Mouse (Mus musculus) ZHBTc4 (cell line): ENCODE data around the gene Tatdn3.
A peak's percentile ranks its signal among the peaks of the same experiment; 100 is the strongest.

ENCODE experiments used
- DNase-seq: peaks from one replicate; pipeline ENCODE4 v3.0.0-alpha.2; 2011; ENCODE audit warnings: low read depth, low spot score

The Tatdn3 gene

GRCm38 (mm10) chr1:191062781-191063485, at the start of gene Tatdn3, which contains the start of gene Nsl1:
Gene Tatdn3, minus strand, starts transcription at chr1:191062932.
Gene Nsl1, plus strand, starts transcription at chr1:191063012.
- peak; percentile 94 for DNase-seq

GRCm38 (mm10) chr1:191111146-191111545, 48.4 kb upstream of the Tatdn3 start:
- DNase-seq, result no peak

GRCm38 (mm10) chr1:191109907-191110306, 47.2 kb upstream of the Tatdn3 start:
- no peak for DNase-seq

- no peak for DNase-seq
Measured at GRCm38 (mm10) chr1:191107306-191107705, 44.6 kb upstream of the Tatdn3 start.

GRCm38 (mm10) chr1:191105246-191105645, 42.5 kb upstream of the Tatdn3 start:
- DNase-seq, result no peak

- DNase-seq, result no peak
Measured at GRCm38 (mm10) chr1:191102730-191103370, 40.1 kb upstream of the Tatdn3 start.

- no peak for DNase-seq
Measured at GRCm38 (mm10) chr1:191099772-191100291, 37.1 kb upstream of the Tatdn3 start.

- DNase-seq, result no peak
Measured at GRCm38 (mm10) chr1:191099114-191099513, 36.4 kb upstream of the Tatdn3 start.

- DNase-seq, result peak; percentile 57
Measured at GRCm38 (mm10) chr1:191097802-191098747, 35.3 kb upstream of the Tatdn3 start, which contains the start of gene Batf3. Gene Batf3, plus strand, starts transcription at chr1:191097847.

GRCm38 (mm10) chr1:191096871-191097681, 34.3 kb upstream of the Tatdn3 start:
- DNase-seq, result no peak

- no peak for DNase-seq
Measured at GRCm38 (mm10) chr1:191095019-191095418, 32.3 kb upstream of the Tatdn3 start.

- DNase-seq, result no peak
Measured at GRCm38 (mm10) chr1:191093578-191093977, 30.8 kb upstream of the Tatdn3 start.

- DNase-seq, result no peak
Measured at GRCm38 (mm10) chr1:191092050-191092449, 29.3 kb upstream of the Tatdn3 start.

GRCm38 (mm10) chr1:191089355-191089754, 26.6 kb upstream of the Tatdn3 start:
- no peak for DNase-seq

GRCm38 (mm10) chr1:191087955-191088354, 25.2 kb upstream of the Tatdn3 start:
- DNase-seq, result no peak

GRCm38 (mm10) chr1:191086960-191087359, 24.2 kb upstream of the Tatdn3 start:
- no peak for DNase-seq

GRCm38 (mm10) chr1:191086304-191086878, 23.7 kb upstream of the Tatdn3 start:
- no peak for DNase-seq

GRCm38 (mm10) chr1:191085597-191085996, 22.9 kb upstream of the Tatdn3 start:
- peak; percentile 64 for DNase-seq

- DNase-seq, result peak; percentile 75
Measured at GRCm38 (mm10) chr1:191084951-191085559, 22.3 kb upstream of the Tatdn3 start.

GRCm38 (mm10) chr1:191083230-191083629, 20.5 kb upstream of the Tatdn3 start:
- DNase-seq, result no peak
